8 mouse cellular contexts compared by ENCODE assay signal in the genomic region with DNA sequence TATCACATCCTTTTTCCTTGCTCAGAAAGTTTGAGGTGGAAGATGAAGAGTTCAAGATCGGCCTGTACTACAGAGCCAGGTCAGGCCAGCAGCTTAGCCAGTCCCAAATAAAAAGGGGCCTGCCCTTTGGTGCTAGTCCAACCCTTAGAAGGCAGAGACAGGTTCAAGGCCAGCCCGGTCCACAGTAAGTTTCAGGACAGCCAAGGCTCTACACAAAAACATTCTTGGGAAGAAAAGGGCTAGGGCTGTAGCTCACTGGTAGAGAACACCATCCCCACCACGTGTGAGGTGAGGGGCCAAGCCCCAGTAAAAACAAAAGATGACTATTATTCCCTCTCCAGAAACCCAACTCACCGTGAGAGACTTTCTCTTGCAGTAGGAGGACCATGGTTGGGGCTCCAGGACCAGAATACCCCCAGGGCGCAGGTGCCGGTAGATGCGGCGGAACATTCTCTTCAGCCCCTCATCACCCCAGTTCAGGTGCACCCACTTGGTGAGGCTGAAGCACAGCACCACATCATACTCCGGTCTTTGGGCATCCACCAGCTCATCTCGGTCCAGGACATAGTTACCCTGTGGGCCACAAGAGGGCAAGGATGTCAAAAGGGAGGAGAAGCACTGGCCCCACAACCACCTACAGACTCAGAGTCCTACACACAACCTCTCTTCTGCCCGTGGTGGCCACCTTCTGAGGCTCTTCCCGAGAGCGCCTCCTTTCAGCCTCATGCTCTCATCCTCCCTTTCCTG. TPM values are rescaled to one million over a fixed set of nuclear protein-coding genes. Genes with fewer than 3 reads are reported as not detected.
DNase-seq lines count a peak whose midpoint lies in the region; ATAC-seq lines count a peak whose summit lies in the region.

No protein-coding gene starts in this region.

- peak overlapping the region; percentile 92 for H3K4me3 ChIP-seq in kidney, embryonic 15.5 days (replicated peaks)
- H3K4me3 ChIP-seq in embryonic facial prominence, embryonic 13.5 days = peak overlapping the region; percentile 89
- H3K4me3 ChIP-seq in hindbrain, embryonic 14.5 days (replicated peaks; ENCODE audit: low read length) = peak overlapping the region; percentile 71
- peak overlapping the region; percentile 90; the same call in 1 of the 2 replicates for H3K4me3 ChIP-seq in midbrain, embryonic 14.5 days (replicated peaks; ENCODE audit: low read depth, low read length)

- peaks cover 62% of the 10 kb centered on the region for H3K4me1 ChIP-seq in kidney, embryonic 15.5 days
- H3K4me1 ChIP-seq in embryonic facial prominence, embryonic 13.5 days = peaks cover 53% of the 10 kb centered on the region
- H3K4me1 ChIP-seq in hindbrain, embryonic 14.5 days (replicated peaks; ENCODE audit: control insufficient read depth, insufficient read depth, low read length) = peaks cover 40% of the 10 kb centered on the region
- H3K4me1 ChIP-seq in midbrain, embryonic 14.5 days (ENCODE audit: control insufficient read depth, insufficient read depth, low read length) = peaks cover 35% of the 10 kb centered on the region

- intact Hi-C loops in left cerebral cortex, postnatal 14 days (cut with DNase I) = loop anchor here (10.0 kb wide), 1 partner anchor 332 kb away; the partner anchor contains the start of gene Zscan21

- peak overlapping the region; percentile 90 for H3K4me2 ChIP-seq in kidney, embryonic 15.5 days
- H3K4me2 ChIP-seq in embryonic facial prominence, embryonic 13.5 days = peak overlapping the region; percentile 94
- H3K4me2 ChIP-seq in hindbrain, embryonic 14.5 days (replicated peaks) = peak overlapping the region; percentile 81
- peak overlapping the region; percentile 88 for H3K4me2 ChIP-seq in midbrain, embryonic 14.5 days (ENCODE audit: low read length)

- 72% methylated on average over 13 of the region's 13 CpGs for WGBS in kidney, embryonic 15.5 days
- WGBS in embryonic facial prominence, embryonic 13.5 days = 81% methylated on average over 13 of the region's 13 CpGs
- WGBS in hindbrain, embryonic 14.5 days = 81% methylated on average over 13 of the region's 13 CpGs
- 87% methylated on average over 13 of the region's 13 CpGs for WGBS in midbrain, embryonic 14.5 days

- H3K27ac ChIP-seq in kidney, embryonic 15.5 days = 0 out of 2 replicates have a peak overlapping the region, but pooled peaks have one; percentile 22
- no peak overlapping the region; the same call in 1 of the 2 replicates for H3K27ac ChIP-seq in embryonic facial prominence, embryonic 13.5 days
- no peak overlapping the region for H3K27ac ChIP-seq in hindbrain, embryonic 14.5 days
- H3K27ac ChIP-seq in midbrain, embryonic 14.5 days (replicated peaks; ENCODE audit: low read depth, low read length) = no peak overlapping the region

- no peak for ATAC-seq in kidney, embryonic 15.5 days (replicated peaks; ENCODE audit: low FRiP score)
- ATAC-seq in embryonic facial prominence, embryonic 13.5 days (ENCODE audit: insufficient number of reproducible peaks, insufficient read depth, low FRiP score, low TSS enrichment, low read depth) = no peak
- no peak for ATAC-seq in hindbrain, embryonic 14.5 days (ENCODE audit: low FRiP score)
- no peak for ATAC-seq in midbrain, embryonic 14.5 days (ENCODE audit: low FRiP score, low TSS enrichment)

- H3K9ac ChIP-seq in kidney, embryonic 15.5 days = peak overlapping the region; percentile 92; the same call in 1 of the 2 replicates
- peak overlapping the region; percentile 97 for H3K9ac ChIP-seq in embryonic facial prominence, embryonic 13.5 days
- H3K9ac ChIP-seq in hindbrain, embryonic 14.5 days = peak overlapping the region; percentile 86
- H3K9ac ChIP-seq in midbrain, embryonic 14.5 days (replicated peaks; ENCODE audit: low read length) = peak overlapping the region; percentile 91; the same call in 1 of the 2 replicates

- H3K36me3 ChIP-seq in kidney, embryonic 15.5 days = peaks cover 51% of the 10 kb centered on the region
- H3K36me3 ChIP-seq in embryonic facial prominence, embryonic 13.5 days = peaks cover 51% of the 10 kb centered on the region
- H3K36me3 ChIP-seq in hindbrain, embryonic 14.5 days (replicated peaks; ENCODE audit: control insufficient read depth, insufficient read depth) = peaks cover 45% of the 10 kb centered on the region
- H3K36me3 ChIP-seq in midbrain, embryonic 14.5 days (ENCODE audit: control insufficient read depth, insufficient read depth, low read length) = peaks cover 50% of the 10 kb centered on the region

- no peaks in the 10 kb centered on the region for H3K9me3 ChIP-seq in kidney, embryonic 15.5 days (replicated peaks)
- H3K9me3 ChIP-seq in embryonic facial prominence, embryonic 13.5 days = no peaks in the 10 kb centered on the region
- no peaks in the 10 kb centered on the region for H3K9me3 ChIP-seq in hindbrain, embryonic 14.5 days (ENCODE audit: control insufficient read depth, low read length)
- no peaks in the 10 kb centered on the region for H3K9me3 ChIP-seq in midbrain, embryonic 14.5 days (ENCODE audit: control insufficient read depth, low read length)

- no peak for DNase-seq in kidney, adult 9 months
- DNase-seq in hindbrain, embryonic 14.5 days (ENCODE audit: low spot score) = no peak
- no peak for DNase-seq in midbrain, embryonic 14.5 days
- DNase-seq in spleen, postnatal 10 days (ENCODE audit: low spot score in 2 of 2) = no peak
- no peak for DNase-seq in adrenal gland, postnatal 10 days
- no peak for DNase-seq in left cerebral cortex, postnatal 14 days (ENCODE audit: low spot score in 2 of 2)

- no peaks in the 10 kb centered on the region for H3K27me3 ChIP-seq in kidney, embryonic 15.5 days
- H3K27me3 ChIP-seq in embryonic facial prominence, embryonic 13.5 days = no peaks in the 10 kb centered on the region
- H3K27me3 ChIP-seq in hindbrain, embryonic 14.5 days (ENCODE audit: control insufficient read depth, insufficient read depth, low read length) = no peaks in the 10 kb centered on the region
- no peaks in the 10 kb centered on the region for H3K27me3 ChIP-seq in midbrain, embryonic 14.5 days (ENCODE audit: control insufficient read depth, insufficient read depth, low read length)

RNA-seq across cellular contexts. Expression of gene Ppp1r35, which starts 4.3 kb away (rescaled TPM):
- polyA plus RNA-seq in kidney, embryonic 15.5 days (2015; fragmentation: Nextera tagmentation; extraction: Ambion mirVana) = 25.9 and 33.2 TPM in 2 replicates
- 28.4 and 30.6 TPM in 2 replicates for polyA plus RNA-seq in embryonic facial prominence, embryonic 13.5 days (2015; fragmentation: Nextera tagmentation; extraction: Ambion mirVana)
- 51.1 and 58.7 TPM in 2 replicates for polyA plus RNA-seq in hindbrain, embryonic 14.5 days (2014; fragmentation: Nextera tagmentation; extraction: Ambion mirVana)
- 53.4 and 58.6 TPM in 2 replicates for polyA plus RNA-seq in midbrain, embryonic 14.5 days (2014; fragmentation: Nextera tagmentation; extraction: Ambion mirVana)
- total RNA-seq in adrenal gland, postnatal 10 days (2021) = 10 to 100 TPM; 21.6 to 23.1 TPM
- total RNA-seq in left cerebral cortex, postnatal 14 days (2021) = 10 to 100 TPM; 26.0 to 29.2 TPM

RNA-seq across cellular contexts. Expression of gene Mepce, which starts 4.5 kb away (rescaled TPM):
- 9.2 and 10.4 TPM in 2 replicates for polyA plus RNA-seq in kidney, embryonic 15.5 days (2015; fragmentation: Nextera tagmentation; extraction: Ambion mirVana)
- polyA plus RNA-seq in embryonic facial prominence, embryonic 13.5 days (2015; fragmentation: Nextera tagmentation; extraction: Ambion mirVana) = 14.2 and 14.7 TPM in 2 replicates
- 11.0 and 11.7 TPM in 2 replicates for polyA plus RNA-seq in hindbrain, embryonic 14.5 days (2014; fragmentation: Nextera tagmentation; extraction: Ambion mirVana)
- polyA plus RNA-seq in midbrain, embryonic 14.5 days (2014; fragmentation: Nextera tagmentation; extraction: Ambion mirVana) = 11.3 and 14.4 TPM in 2 replicates
- total RNA-seq in adrenal gland, postnatal 10 days (2021) = 10 to 100 TPM; 43.5 to 47.9 TPM
- 10 to 100 TPM; 29.2 to 30.2 TPM for total RNA-seq in left cerebral cortex, postnatal 14 days (2021)

RNA-seq across cellular contexts. Expression of gene Zcwpw1, which starts 4.6 kb away (rescaled TPM):
- 26.6 and 31.8 TPM in 2 replicates for polyA plus RNA-seq in kidney, embryonic 15.5 days (2015; fragmentation: Nextera tagmentation; extraction: Ambion mirVana)
- polyA plus RNA-seq in embryonic facial prominence, embryonic 13.5 days (2015; fragmentation: Nextera tagmentation; extraction: Ambion mirVana) = 36.1 and 39.7 TPM in 2 replicates
- polyA plus RNA-seq in hindbrain, embryonic 14.5 days (2014; fragmentation: Nextera tagmentation; extraction: Ambion mirVana) = 7.9 and 8.3 TPM in 2 replicates
- polyA plus RNA-seq in midbrain, embryonic 14.5 days (2014; fragmentation: Nextera tagmentation; extraction: Ambion mirVana) = 5.6 and 8.2 TPM in 2 replicates
- 1 to 10 TPM; 5.9 to 6.7 TPM for total RNA-seq in adrenal gland, postnatal 10 days (2021)
- total RNA-seq in left cerebral cortex, postnatal 14 days (2021) = 1 to 10 TPM; 4.4 to 7.4 TPM

RNA-seq across cellular contexts. Expression of gene Tsc22d4, which starts 37.4 kb away (rescaled TPM):
- 111 and 126 TPM in 2 replicates for polyA plus RNA-seq in kidney, embryonic 15.5 days (2015; fragmentation: Nextera tagmentation; extraction: Ambion mirVana)
- 129 and 134 TPM in 2 replicates for polyA plus RNA-seq in embryonic facial prominence, embryonic 13.5 days (2015; fragmentation: Nextera tagmentation; extraction: Ambion mirVana)
- polyA plus RNA-seq in hindbrain, embryonic 14.5 days (2014; fragmentation: Nextera tagmentation; extraction: Ambion mirVana) = 67.6 and 72.8 TPM in 2 replicates
- polyA plus RNA-seq in midbrain, embryonic 14.5 days (2014; fragmentation: Nextera tagmentation; extraction: Ambion mirVana) = 42.1 and 47.0 TPM in 2 replicates
- 100 to 1,000 TPM in 1 of 2 experiments, 10 to 100 TPM in 1; 88.3 to 101 TPM for total RNA-seq in adrenal gland, postnatal 10 days (2021)
- 100 to 1,000 TPM; 169 to 181 TPM for total RNA-seq in left cerebral cortex, postnatal 14 days (2021)

RNA-seq across cellular contexts. Expression of gene Nyap1, which starts 41.5 kb away (rescaled TPM):
- 1.8 and 2.1 TPM in 2 replicates for polyA plus RNA-seq in kidney, embryonic 15.5 days (2015; fragmentation: Nextera tagmentation; extraction: Ambion mirVana)
- polyA plus RNA-seq in embryonic facial prominence, embryonic 13.5 days (2015; fragmentation: Nextera tagmentation; extraction: Ambion mirVana) = 3.5 and 4.4 TPM in 2 replicates
- polyA plus RNA-seq in hindbrain, embryonic 14.5 days (2014; fragmentation: Nextera tagmentation; extraction: Ambion mirVana) = 14.2 and 18.8 TPM in 2 replicates
- polyA plus RNA-seq in midbrain, embryonic 14.5 days (2014; fragmentation: Nextera tagmentation; extraction: Ambion mirVana) = 16.2 and 28.8 TPM in 2 replicates
- total RNA-seq in adrenal gland, postnatal 10 days (2021) = 1 to 10 TPM; 4.9 to 6.5 TPM
- 10 to 100 TPM; 78.5 to 83.4 TPM for total RNA-seq in left cerebral cortex, postnatal 14 days (2021)
